Mouse (Mus musculus): ENCODE data around the gene Rhox8.
"Not testable (repeated sequence)": the region's sequence is repeated elsewhere in the genome, so short reads cannot be mapped to it uniquely, and the experiment has no call there.

The Rhox8 gene

GRCm38 (mm10) chrX:37878844-37879243, at the start of gene Rhox8:
Gene Rhox8, minus strand, starts transcription at chrX:37878944.
- no peak for DNase-seq

GRCm38 (mm10) chrX:37916311-37916710, 37.6 kb upstream of the Rhox8 start:
- no peak for DNase-seq

- DNase-seq = no peak
Observed at GRCm38 (mm10) chrX:37908581-37908980, 29.8 kb upstream of the Rhox8 start.

- DNase-seq = no peak
Observed at GRCm38 (mm10) chrX:37903727-37904126, 25.0 kb upstream of the Rhox8 start.

- DNase-seq = not testable (repeated sequence)
Observed at GRCm38 (mm10) chrX:37901670-37902069, 22.9 kb upstream of the Rhox8 start, which contains the start of gene Rhox9. Gene Rhox9, minus strand, starts transcription at chrX:37901770.

GRCm38 (mm10) chrX:37897132-37897531, 18.4 kb upstream of the Rhox8 start, which contains the start of gene Rhox7b:
Gene Rhox7b, minus strand, starts transcription at chrX:37897232.
- not testable (repeated sequence) for DNase-seq

GRCm38 (mm10) chrX:37871641-37872040, 7.1 kb downstream of the Rhox8 start:
- no peak for DNase-seq

- DNase-seq = not testable (repeated sequence)
Observed at GRCm38 (mm10) chrX:37831386-37831785, 47.4 kb downstream of the Rhox8 start, which contains the start of gene Rhox7a. Gene Rhox7a, plus strand, starts transcription at chrX:37831686.

GRCm38 (mm10) chrX:37826610-37827009, 52.1 kb downstream of the Rhox8 start, which contains the start of gene Rhox6:
Gene Rhox6, plus strand, starts transcription at chrX:37826910.
- not testable (repeated sequence) for DNase-seq

Data from kidney, adult 8-10 months (tissue).